Mouse (Mus musculus): Measurements from ENCODE around the gene Iqsec1. TPM values are rescaled to one million over a fixed set of nuclear protein-coding genes. Genes with fewer than 3 reads are reported as not detected.

Iqsec1 gene
- total and polyA plus RNA-seq, 3 experiments: 17.0 to 90.4 (median 83.5) TPM

DNA sequence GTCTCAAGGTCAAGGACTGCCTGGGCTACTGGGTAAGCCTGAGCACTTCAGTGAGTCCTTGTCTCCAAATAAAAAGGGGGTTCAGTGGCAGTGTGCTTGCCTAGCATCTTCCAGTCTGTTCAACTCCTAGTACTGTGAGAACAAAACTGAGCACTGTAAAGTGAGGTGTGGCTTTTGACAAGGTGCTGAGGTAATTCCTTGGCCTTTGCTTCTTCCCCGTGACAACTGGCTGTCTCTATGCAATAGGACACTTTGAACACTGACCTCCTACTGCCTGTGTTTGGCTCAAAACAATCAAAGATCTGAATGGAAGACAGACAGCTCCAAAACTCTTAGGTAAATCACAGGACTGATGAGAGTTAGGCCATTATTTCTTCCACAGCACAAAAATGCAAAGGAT is 246.0 kb downstream of the Iqsec1 start:
- H3K9me3 ChIP-seq (replicated peaks; ENCODE audit: low read length): no peaks in the 10 kb centered on the region
- no peak for TF ChIP-seq ELF1 (IDR thresholded peaks at IDR 0.05; ENCODE audit: low read depth, low read length)
- TF ChIP-seq SIN3A (IDR thresholded peaks at IDR 0.05; ENCODE audit: low read length): no peak
- no peak for TF ChIP-seq CHD1 (IDR thresholded peaks at IDR 0.05; ENCODE audit: low read depth, low read length)
- no peak for TF ChIP-seq RCOR1 (conservative IDR thresholded peaks at IDR 0.05; ENCODE audit: low read depth, low read length)
- no peak for TF ChIP-seq CHD2 (IDR thresholded peaks at IDR 0.05; ENCODE audit: low read length)
- no peak for TF ChIP-seq EP300 (IDR thresholded peaks at IDR 0.05; ENCODE audit: low read length)
- TF ChIP-seq HCFC1 (IDR thresholded peaks at IDR 0.05; ENCODE audit: low read depth, low read length): no peak
- no peak for TF ChIP-seq MAZ (IDR thresholded peaks at IDR 0.05; ENCODE audit: low read depth, low read length)
- no peak for TF ChIP-seq ETS1 (conservative IDR thresholded peaks at IDR 0.05; ENCODE audit: low read depth, low read length)
- no peak for TF ChIP-seq JUN (IDR thresholded peaks at IDR 0.05; ENCODE audit: insufficient read depth, low read depth, low read length)
- no peak for TF ChIP-seq MAX (IDR thresholded peaks at IDR 0.05; ENCODE audit: low read length)
- peaks cover 65% of the 10 kb centered on the region for H3K79me2 ChIP-seq (replicated peaks; ENCODE audit: control insufficient read depth, extremely low read depth, insufficient read depth, poor library complexity, severe bottlenecking)
- peaks cover 26 to 96% of the 10 kb centered on the region in 2 experiments for H3K4me1 ChIP-seq (ENCODE audit: control insufficient read depth in 1 of 2, insufficient read depth in 2 of 2)
- H3K27ac ChIP-seq (ENCODE audit: insufficient read depth, low read depth): no peak overlapping the region
- peaks cover 43 to 93% of the 10 kb centered on the region in 2 experiments for H3K36me3 ChIP-seq (replicated peaks in 1 of 2; ENCODE audit: control insufficient read depth in 1 of 2, insufficient read depth in 1 of 2, low read length in 1 of 2)
- in situ Hi-C loops (cut with MboI; ENCODE audit: low pct_ligation_motif_present, low pct_unique_long_range_greater_than_20kb, low sequenced_read_pairs): loop anchor here (5.0 kb wide), 1 partner anchor 65 kb away; no protein-coding TSS in a partner anchor
- H3K4me2 ChIP-seq (ENCODE audit: insufficient read depth, low read depth, poor library complexity, severe bottlenecking): no peak overlapping the region
- no peak for DNase-seq (ENCODE audit: extremely low read depth)
- no peak overlapping the region for H3K9ac ChIP-seq (ENCODE audit: insufficient read depth, low read depth)
- dilution Hi-C loops (cut with MboI; ENCODE audit: extremely low pct_ligation_motif_present, extremely low pct_unique_long_range_greater_than_20kb, low sequenced_read_pairs): no loop called here
- H3K27me3 ChIP-seq (replicated peaks): no peaks in the 10 kb centered on the region
- H3K4me3 ChIP-seq (replicated peaks in 1 of 3; ENCODE audit: low read depth in 2 of 3, low read length in 2 of 3, poor library complexity in 1 of 3): no peak overlapping the region

- Histone ChIP-seq H3K27me3 (replicated peaks) (no peaks in the 10 kb centered on the region), H3K4me3 (replicated peaks in 1 of 3; ENCODE audit: low read depth in 2 of 3, low read length in 2 of 3, poor library complexity in 1 of 3) (no peak overlapping the region), H3K79me2 (replicated peaks; ENCODE audit: control insufficient read depth, extremely low read depth, insufficient read depth, poor library complexity, severe bottlenecking) (peaks cover 58% of the 10 kb centered on the region), H3K27ac (ENCODE audit: insufficient read depth, low read depth) (no peak overlapping the region), H3K9ac (ENCODE audit: insufficient read depth, low read depth) (no peak overlapping the region), H3K4me2 (ENCODE audit: insufficient read depth, low read depth, poor library complexity, severe bottlenecking) (no peak overlapping the region), H3K9me3 (replicated peaks; ENCODE audit: low read length) (peaks cover 3% of the 10 kb centered on the region), H3K36me3 (replicated peaks in 1 of 2; ENCODE audit: control insufficient read depth in 1 of 2, insufficient read depth in 1 of 2, low read length in 1 of 2) (peaks cover 42 to 93% of the 10 kb centered on the region in 2 experiments), H3K4me1 (ENCODE audit: control insufficient read depth in 1 of 2, insufficient read depth in 2 of 2) (peaks cover 26 to 88% of the 10 kb centered on the region in 2 experiments)
- DNase-seq (ENCODE audit: extremely low read depth): no peak
- dilution Hi-C loops (cut with MboI; ENCODE audit: extremely low pct_ligation_motif_present, extremely low pct_unique_long_range_greater_than_20kb, low sequenced_read_pairs) (no loop called here), in situ Hi-C loops (cut with MboI; ENCODE audit: low pct_ligation_motif_present, low pct_unique_long_range_greater_than_20kb, low sequenced_read_pairs) (loop anchor here (5.0 kb wide), 1 partner anchor 66 kb away; no protein-coding TSS in a partner anchor)
- no peak for TF ChIP-seq ETS1 (conservative IDR thresholded peaks at IDR 0.05; ENCODE audit: low read depth, low read length)
- no peak for TF ChIP-seq MYC (IDR thresholded peaks at IDR 0.05; ENCODE audit: low read depth, low read length)
- no peak for TF ChIP-seq KAT2A (IDR thresholded peaks at IDR 0.05; ENCODE audit: insufficient replicate concordance, low read length)
- no peak for TF ChIP-seq CHD1 (IDR thresholded peaks at IDR 0.05; ENCODE audit: low read depth, low read length)
- TF ChIP-seq ZC3H11A (IDR thresholded peaks at IDR 0.05; ENCODE audit: low read depth, low read length): no peak
- TF ChIP-seq CHD2 (IDR thresholded peaks at IDR 0.05; ENCODE audit: low read length): no peak
- TF ChIP-seq E2F4 (IDR thresholded peaks at IDR 0.05; ENCODE audit: insufficient replicate concordance, low read depth, low read length): no peak
These were observed 246.8 kb downstream of the Iqsec1 start for GRCm38 (mm10) chr6:90741717-90742116.
